Mouse (Mus musculus): ENCODE results near the gene Eif3g. TPM values are rescaled to one million over a fixed set of nuclear protein-coding genes. Genes with fewer than 3 reads are reported as not detected.

The Eif3g gene
- polyA plus RNA-seq, 1 experiment from 2014 or later: 373 TPM

- H3K9me3 ChIP-seq (ENCODE audit: control insufficient read depth, low read length): no peaks in the 10 kb centered on the region
- peak within 1 kb of the TSS; percentile 14 for H3K27ac ChIP-seq (ENCODE audit: low read depth, low read length)
- peak within 1 kb of the TSS; percentile 53 for H3K9ac ChIP-seq (ENCODE audit: low read length)
- no peaks in the 10 kb centered on the region for H3K4me1 ChIP-seq (ENCODE audit: control insufficient read depth, insufficient read depth, low read length)
- 95% methylated on average over 13 of the region's 13 CpGs for WGBS
- H3K36me3 ChIP-seq (ENCODE audit: control insufficient read depth, insufficient read depth, low read length): no peaks in the 10 kb centered on the region
- DNase-seq (ENCODE audit: low spot score): no peak
- peak within 1 kb of the TSS; percentile 55 for H3K4me2 ChIP-seq (ENCODE audit: low read depth)
- peak within 1 kb of the TSS; percentile 13 for H3K4me3 ChIP-seq (ENCODE audit: low read depth, low read length)
- ATAC-seq (ENCODE audit: insufficient read depth, low FRiP score, low TSS enrichment): no peak
- H3K27me3 ChIP-seq (ENCODE audit: control insufficient read depth, insufficient read depth, low read length): 0 out of 2 replicates have a peak, but pooled peaks cover 2% of the 10 kb centered on the region
Measured at GRCm38 (mm10) chr9:20879097-20879792, 19.2 kb downstream of the Eif3g start, which contains the start of gene Angptl6. TSS of gene Angptl6 (minus strand) at chr9:20879727.

- 0 out of 2 replicates have a peak, but pooled peaks have one; percentile 11 for ATAC-seq (ENCODE audit: insufficient read depth, low FRiP score, low TSS enrichment)
Measured at GRCm38 (mm10) chr9:20878710-20879065, 19.7 kb downstream of the Eif3g start.

GRCm38 (mm10) chr9:20878041-20878709 lies 20.2 kb downstream of the Eif3g start:
- H3K9ac ChIP-seq (ENCODE audit: low read length): peak overlapping the region; percentile 53
- under 1% methylated on average over 69 of the region's 69 CpGs for WGBS
- 0 out of 2 replicates have a peak, but pooled peaks cover 2% of the 10 kb centered on the region for H3K27me3 ChIP-seq (ENCODE audit: control insufficient read depth, insufficient read depth, low read length)
- peak; percentile 100 for DNase-seq (ENCODE audit: low spot score)
- ATAC-seq (ENCODE audit: insufficient read depth, low FRiP score, low TSS enrichment): peak; percentile 93
- no peaks in the 10 kb centered on the region for H3K4me1 ChIP-seq (ENCODE audit: control insufficient read depth, insufficient read depth, low read length)
- peak overlapping the region; percentile 13 for H3K4me3 ChIP-seq (ENCODE audit: low read depth, low read length)
- peak overlapping the region; percentile 14 for H3K27ac ChIP-seq (ENCODE audit: low read depth, low read length)
- H3K36me3 ChIP-seq (ENCODE audit: control insufficient read depth, insufficient read depth, low read length): no peaks in the 10 kb centered on the region
- no peaks in the 10 kb centered on the region for H3K9me3 ChIP-seq (ENCODE audit: control insufficient read depth, low read length)
- H3K4me2 ChIP-seq (ENCODE audit: low read depth): peak overlapping the region; percentile 55

More at GRCm38 (mm10) chr9:20878710-20879065, 19.7 kb downstream of the Eif3g start:
- peak overlapping the region; percentile 14 for H3K27ac ChIP-seq (ENCODE audit: low read depth, low read length)
- H3K9me3 ChIP-seq (ENCODE audit: control insufficient read depth, low read length): no peaks in the 10 kb centered on the region
- H3K4me1 ChIP-seq (ENCODE audit: control insufficient read depth, insufficient read depth, low read length): no peaks in the 10 kb centered on the region
- 23% methylated on average over 10 of the region's 10 CpGs for WGBS
- H3K4me3 ChIP-seq (ENCODE audit: low read depth, low read length): peak overlapping the region; percentile 13
- DNase-seq (ENCODE audit: low spot score): no peak
- no peaks in the 10 kb centered on the region for H3K36me3 ChIP-seq (ENCODE audit: control insufficient read depth, insufficient read depth, low read length)
- H3K27me3 ChIP-seq (ENCODE audit: control insufficient read depth, insufficient read depth, low read length): 0 out of 2 replicates have a peak, but pooled peaks cover 2% of the 10 kb centered on the region
- peak overlapping the region; percentile 55 for H3K4me2 ChIP-seq (ENCODE audit: low read depth)
- H3K9ac ChIP-seq (ENCODE audit: low read length): peak overlapping the region; percentile 53

- Histone ChIP-seq H3K36me3 (ENCODE audit: control insufficient read depth, insufficient read depth, low read length) (no peaks in the 10 kb centered on the region), H3K4me2 (ENCODE audit: low read depth) (peak overlapping the region; percentile 28), H3K4me1 (ENCODE audit: control insufficient read depth, insufficient read depth, low read length) (no peaks in the 10 kb centered on the region), H3K9me3 (ENCODE audit: control insufficient read depth, low read length) (no peaks in the 10 kb centered on the region), H3K27ac (ENCODE audit: low read depth, low read length) (no peak overlapping the region), H3K27me3 (ENCODE audit: control insufficient read depth, insufficient read depth, low read length) (0 out of 2 replicates have a peak, but pooled peaks cover 2% of the 10 kb centered on the region), H3K9ac (ENCODE audit: low read length) (peak overlapping the region; percentile 0; the same call in 1 of the 2 replicates), H3K4me3 (ENCODE audit: low read depth, low read length) (peak overlapping the region; percentile 13)
- DNase-seq (ENCODE audit: low spot score): no peak
- 36% methylated on average over 14 of the region's 14 CpGs for WGBS
- ATAC-seq (ENCODE audit: insufficient read depth, low FRiP score, low TSS enrichment): no peak; the same call in 1 of the 2 replicates
Measured at GRCm38 (mm10) chr9:20877118-20878040, 21.0 kb downstream of the Eif3g start.

DNA sequence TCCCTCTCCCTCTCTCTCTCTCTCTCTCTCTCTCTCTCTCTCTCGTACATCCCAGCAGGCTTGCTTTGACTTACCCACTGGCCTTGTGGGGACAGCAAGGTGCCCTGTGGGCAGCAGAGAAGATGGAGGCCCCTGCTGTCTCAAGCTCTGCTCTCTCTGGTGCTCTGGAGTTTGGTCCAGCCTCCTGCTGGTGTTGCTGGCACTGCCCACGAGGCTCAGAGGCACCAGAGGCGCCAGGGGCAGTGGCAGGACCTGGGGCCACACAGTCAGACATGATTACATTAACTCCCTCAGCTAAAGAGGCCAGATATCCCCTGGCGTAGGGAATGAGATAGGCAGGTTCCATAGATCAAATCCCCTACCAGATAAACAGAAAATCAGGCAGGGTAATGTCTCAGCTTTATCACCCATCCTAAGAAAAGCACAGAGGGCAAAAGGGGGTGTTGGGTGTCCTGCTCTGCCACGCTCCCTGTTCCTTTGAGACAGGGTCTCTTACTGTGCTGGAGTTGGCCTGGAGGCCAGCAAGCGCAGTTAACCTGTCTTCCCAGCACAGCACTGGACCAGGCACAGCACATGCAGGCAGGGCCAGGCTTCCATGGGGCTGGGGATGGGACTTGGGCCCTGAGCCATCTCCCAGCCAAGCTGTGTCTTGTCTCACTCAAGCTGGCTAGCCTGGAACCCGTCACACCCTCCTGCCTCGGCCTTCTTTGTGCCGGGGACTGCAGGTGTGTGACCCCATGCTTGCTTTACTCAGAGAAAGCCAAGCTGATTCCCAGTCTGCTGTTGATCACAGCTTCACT lies 21.9 kb downstream of the Eif3g start:
- Histone ChIP-seq H3K36me3 (ENCODE audit: control insufficient read depth, insufficient read depth, low read length) (no peaks in the 10 kb centered on the region), H3K9ac (ENCODE audit: low read length) (no peak overlapping the region), H3K4me2 (ENCODE audit: low read depth) (no peak overlapping the region), H3K4me3 (ENCODE audit: low read depth, low read length) (no peak overlapping the region), H3K27me3 (ENCODE audit: control insufficient read depth, insufficient read depth, low read length) (0 out of 2 replicates have a peak, but pooled peaks cover 2% of the 10 kb centered on the region), H3K4me1 (ENCODE audit: control insufficient read depth, insufficient read depth, low read length) (no peaks in the 10 kb centered on the region), H3K9me3 (ENCODE audit: control insufficient read depth, low read length) (no peaks in the 10 kb centered on the region), H3K27ac (ENCODE audit: low read depth, low read length) (no peak overlapping the region)
- 73% methylated on average over 8 of the region's 9 CpGs for WGBS
- DNase-seq (ENCODE audit: low spot score) (no peak), ATAC-seq (ENCODE audit: insufficient read depth, low FRiP score, low TSS enrichment) (no peak)

GRCm38 (mm10) chr9:20875021-20875790 lies 23.2 kb downstream of the Eif3g start:
- Histone ChIP-seq H3K4me2 (ENCODE audit: low read depth) (no peak overlapping the region), H3K9me3 (ENCODE audit: control insufficient read depth, low read length) (no peaks in the 10 kb centered on the region), H3K4me3 (ENCODE audit: low read depth, low read length) (no peak overlapping the region), H3K4me1 (ENCODE audit: control insufficient read depth, insufficient read depth, low read length) (no peaks in the 10 kb centered on the region), H3K9ac (ENCODE audit: low read length) (no peak overlapping the region), H3K27ac (ENCODE audit: low read depth, low read length) (no peak overlapping the region), H3K27me3 (ENCODE audit: control insufficient read depth, insufficient read depth, low read length) (peaks cover 11% of the 10 kb centered on the region; the same call in 1 of the 2 replicates), H3K36me3 (ENCODE audit: control insufficient read depth, insufficient read depth, low read length) (no peaks in the 10 kb centered on the region)
- 70% methylated on average over 23 of the region's 23 CpGs for WGBS
- DNase-seq (ENCODE audit: low spot score): no peak
- no peak for ATAC-seq (ENCODE audit: insufficient read depth, low FRiP score, low TSS enrichment)

GRCm38 (mm10) chr9:20873521-20873920 lies 24.9 kb downstream of the Eif3g start:
- Histone ChIP-seq H3K4me2 (ENCODE audit: low read depth) (no peak overlapping the region), H3K9ac (ENCODE audit: low read length) (no peak overlapping the region), H3K27ac (ENCODE audit: low read depth, low read length) (no peak overlapping the region), H3K36me3 (ENCODE audit: control insufficient read depth, insufficient read depth, low read length) (no peaks in the 10 kb centered on the region), H3K9me3 (ENCODE audit: control insufficient read depth, low read length) (no peaks in the 10 kb centered on the region), H3K27me3 (ENCODE audit: control insufficient read depth, insufficient read depth, low read length) (peaks cover 28% of the 10 kb centered on the region), H3K4me3 (ENCODE audit: low read depth, low read length) (no peak overlapping the region), H3K4me1 (ENCODE audit: control insufficient read depth, insufficient read depth, low read length) (no peaks in the 10 kb centered on the region)
- no peak for DNase-seq (ENCODE audit: low spot score)
- 85% methylated on average over 12 of the region's 12 CpGs for WGBS
- no peak for ATAC-seq (ENCODE audit: insufficient read depth, low FRiP score, low TSS enrichment)
